Mouse (Mus musculus): Measurements from ENCODE around the gene Pdk2.

DNA sequence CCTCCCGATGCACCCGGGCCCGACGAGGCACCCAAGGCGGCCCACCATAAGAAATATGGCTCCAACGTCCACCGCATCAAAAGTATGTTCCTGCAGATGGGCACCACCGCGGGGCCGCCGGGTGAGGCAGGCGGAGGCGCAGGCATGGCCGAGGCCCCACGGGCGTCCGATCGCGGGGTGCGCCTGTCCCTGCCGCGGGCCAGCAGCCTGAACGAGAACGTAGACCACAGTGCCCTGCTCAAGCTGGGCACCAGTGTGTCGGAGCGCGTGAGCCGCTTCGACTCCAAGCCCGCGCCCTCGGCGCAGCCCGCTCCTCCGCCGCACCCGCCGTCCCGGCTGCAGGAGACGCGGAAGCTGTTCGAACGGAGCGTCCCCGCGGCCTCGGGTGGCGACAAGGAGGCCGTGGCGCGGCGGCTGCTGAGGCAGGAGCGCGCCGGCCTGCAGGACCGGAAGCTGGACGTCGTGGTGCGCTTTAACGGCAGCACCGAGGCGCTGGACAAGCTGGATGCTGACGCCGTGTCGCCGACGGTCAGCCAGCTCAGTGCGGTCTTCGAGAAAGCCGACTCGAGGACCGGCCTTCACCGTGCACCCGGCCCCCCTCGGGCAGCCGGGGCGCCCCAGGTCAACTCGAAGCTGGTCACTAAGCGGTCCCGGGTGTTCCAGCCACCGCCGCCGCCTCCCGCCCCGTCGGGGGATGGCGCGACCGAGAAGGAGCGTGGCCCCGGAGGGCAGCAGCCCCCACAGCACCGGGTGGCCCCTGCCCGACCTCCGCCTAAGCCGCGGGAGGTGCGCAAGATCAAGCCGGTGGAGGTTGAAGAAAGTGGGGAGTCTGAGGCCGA lies 49.3 kb downstream of the Pdk2 start:
- TF ChIP-seq CTCF (IDR thresholded peaks at IDR 0.05; ENCODE audit: borderline replicate concordance, insufficient read depth, low read length), result no peak
- TF ChIP-seq POLR2A (IDR thresholded peaks at IDR 0.05; ENCODE audit: low read depth, low read length), result no peak
